Mouse (Mus musculus): ENCODE measurements around the gene 9930111J21Rik2.
A peak's percentile ranks its signal among the peaks of the same experiment; 100 is the strongest.
"Not testable (repeated sequence)": the region's sequence is repeated elsewhere in the genome, so short reads cannot be mapped to it uniquely, and the experiment has no call there.

Gene 9930111J21Rik2

DNA sequence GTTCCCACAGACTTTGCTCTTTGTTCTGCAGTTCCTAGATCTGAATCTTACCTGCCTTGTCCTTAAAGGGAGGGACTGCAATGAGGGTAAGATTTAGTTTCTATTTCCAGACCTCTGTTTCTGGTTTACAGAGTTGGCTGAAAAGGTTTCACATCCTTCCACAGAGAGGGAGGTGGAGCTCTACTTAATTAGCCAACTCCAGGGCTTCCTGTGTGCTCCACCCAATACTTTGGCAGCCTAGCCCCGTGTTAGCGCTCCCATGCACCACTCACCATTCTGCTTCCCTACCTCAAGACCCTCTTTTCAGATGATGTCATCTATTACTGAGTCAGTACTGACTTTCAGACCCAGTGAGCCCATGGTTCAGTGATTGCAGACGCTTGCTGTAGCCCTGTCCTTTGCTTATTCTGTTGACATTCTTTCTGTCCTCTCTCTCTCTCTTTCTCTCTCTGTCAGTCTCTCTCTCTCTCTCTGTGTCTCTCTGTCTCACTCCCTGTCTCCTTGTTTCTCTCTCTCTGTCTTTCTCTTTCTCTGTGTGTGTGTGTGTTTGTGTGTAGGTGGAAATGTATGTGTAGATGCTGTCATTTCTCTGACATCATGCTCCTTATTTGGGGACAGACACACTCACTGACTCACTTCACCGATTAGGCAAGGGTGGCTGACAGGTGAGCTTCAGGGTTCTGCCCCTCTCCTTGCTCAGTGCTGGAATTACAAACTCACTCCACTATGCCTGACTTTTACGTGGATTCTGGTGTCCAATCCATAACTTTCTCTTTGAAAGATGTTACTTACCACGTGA is at the start of gene 9930111J21Rik2:
Gene 9930111J21Rik2 (minus strand): TSS at position 150 of the 799 bp plus-strand sequence.
- DNase-seq (ENCODE audit: low spot score), result not testable (repeated sequence)

DNA sequence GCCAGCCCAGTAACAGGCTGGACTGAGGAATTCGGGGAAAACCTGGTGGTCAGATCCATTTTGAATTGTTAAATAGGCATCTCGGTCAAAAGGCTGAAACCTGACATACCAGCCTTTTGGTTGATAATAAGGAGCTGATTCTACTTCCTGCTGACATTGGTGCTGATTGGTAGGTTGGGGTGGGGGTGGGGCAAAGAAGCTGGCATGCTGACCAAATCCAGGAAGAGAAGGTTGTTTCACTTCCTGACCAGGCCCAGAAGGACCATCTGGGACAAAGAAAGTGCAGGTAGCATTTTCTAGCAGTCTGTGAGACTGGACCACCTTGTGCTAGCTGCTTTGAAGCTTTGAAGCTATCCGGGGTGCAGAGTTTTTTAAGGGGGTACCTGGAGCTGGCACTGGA is 49.4 kb upstream of the 9930111J21Rik2 start:
- no peak for DNase-seq (ENCODE audit: low spot score)

DNA sequence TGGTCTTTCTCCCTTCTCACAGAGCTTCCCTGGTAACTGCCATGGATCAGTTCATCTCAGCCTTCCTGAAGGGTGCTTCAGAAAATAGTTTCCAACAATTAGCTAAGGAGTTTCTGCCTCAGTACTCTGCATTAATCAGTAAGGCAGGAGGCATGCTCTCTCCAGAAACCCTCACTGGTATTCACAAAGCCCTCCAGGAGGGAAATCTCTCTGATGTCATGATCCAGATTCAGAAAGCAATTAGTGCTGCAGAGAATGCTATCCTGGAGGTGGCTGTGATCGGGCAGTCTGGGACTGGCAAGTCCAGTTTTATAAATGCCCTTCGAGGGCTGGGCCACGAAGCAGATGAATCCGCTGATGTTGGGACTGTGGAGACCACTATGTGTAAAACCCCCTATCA is 44.3 kb upstream of the 9930111J21Rik2 start:
- DNase-seq (ENCODE audit: low spot score), result no peak

DNA sequence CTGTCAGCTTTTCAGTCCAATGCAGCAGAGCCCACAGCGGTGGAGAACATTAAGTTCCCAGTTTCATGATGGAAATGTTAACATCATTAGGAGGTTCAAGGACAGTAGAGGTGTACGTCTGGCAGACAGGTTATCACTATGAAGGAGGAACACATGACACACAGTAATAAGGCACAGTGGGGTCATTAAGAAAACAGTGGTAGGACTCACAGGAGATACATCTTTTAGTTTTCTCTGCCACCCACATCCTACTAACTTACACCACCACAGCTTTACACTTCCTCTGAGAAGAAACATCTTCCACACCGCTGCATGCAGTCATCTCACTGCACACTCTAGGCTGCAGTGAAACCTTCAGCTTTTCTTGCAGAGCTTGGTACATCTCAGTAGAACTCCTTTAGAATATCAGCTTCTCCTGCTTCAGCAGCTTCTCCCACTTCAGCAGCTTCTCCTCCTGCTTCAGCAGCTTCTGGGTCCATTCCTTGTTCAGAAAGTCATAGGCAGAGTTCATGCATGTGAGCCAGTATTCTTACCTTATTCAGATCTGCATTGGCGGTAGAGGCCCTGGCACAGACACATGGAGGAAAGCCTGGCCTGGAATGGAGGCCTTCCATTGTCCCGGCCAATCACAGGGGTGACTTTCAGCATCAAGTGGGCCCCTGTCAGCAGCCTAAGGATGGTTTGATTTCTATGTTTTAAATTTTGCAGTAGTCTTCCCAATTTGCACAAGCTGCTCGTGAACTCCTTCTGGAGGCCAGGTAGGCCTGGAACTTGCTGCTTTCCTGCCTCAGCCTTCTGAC is 43.0 kb upstream of the 9930111J21Rik2 start:
- DNase-seq (ENCODE audit: low spot score), result no peak

DNA sequence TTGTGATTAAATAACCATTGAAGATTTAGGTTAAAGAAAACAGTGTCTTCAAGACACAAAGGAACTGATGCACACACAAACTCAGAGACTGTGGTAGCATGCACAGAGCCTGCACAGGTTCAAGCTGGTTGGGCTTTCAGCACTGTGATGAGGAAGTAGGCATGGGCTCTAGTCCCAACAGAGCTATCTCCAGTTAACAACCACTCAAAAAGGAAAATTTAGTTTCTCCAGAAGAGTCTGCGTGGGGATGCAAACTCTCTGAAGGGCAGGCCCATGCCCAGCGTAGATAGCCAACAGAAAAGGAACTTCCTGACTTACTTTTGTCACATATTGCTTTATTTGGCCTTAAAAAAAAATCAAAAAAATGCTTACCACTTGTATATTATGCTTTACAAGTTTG is 41.7 kb upstream of the 9930111J21Rik2 start:
- DNase-seq (ENCODE audit: low spot score), result no peak

DNA sequence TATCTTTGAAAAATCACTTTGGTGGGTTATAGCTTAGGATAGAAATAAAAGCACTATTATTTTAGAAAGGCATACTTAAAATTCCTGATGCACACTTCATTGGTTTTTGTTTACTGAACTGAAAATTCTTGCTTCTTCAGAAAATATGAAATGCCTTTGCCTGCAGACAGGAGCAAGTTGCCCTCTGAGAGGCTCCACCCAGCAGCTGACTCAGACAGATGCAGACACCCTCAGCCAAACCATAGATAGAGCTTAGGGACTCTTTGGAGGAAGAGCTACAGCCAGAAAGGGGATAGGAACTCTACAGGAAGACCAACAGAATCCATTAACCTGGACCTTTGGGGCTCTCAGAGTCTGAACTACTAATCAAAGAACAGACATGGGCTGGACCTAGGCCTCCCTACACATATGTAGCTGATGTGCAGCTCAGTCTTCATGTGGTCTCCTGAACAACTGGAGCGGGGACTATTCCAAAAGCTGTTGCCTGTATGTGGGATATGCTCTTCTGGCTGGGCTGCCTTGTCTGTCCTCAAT is 41.1 kb upstream of the 9930111J21Rik2 start:
- DNase-seq (ENCODE audit: low spot score), result no peak

DNA sequence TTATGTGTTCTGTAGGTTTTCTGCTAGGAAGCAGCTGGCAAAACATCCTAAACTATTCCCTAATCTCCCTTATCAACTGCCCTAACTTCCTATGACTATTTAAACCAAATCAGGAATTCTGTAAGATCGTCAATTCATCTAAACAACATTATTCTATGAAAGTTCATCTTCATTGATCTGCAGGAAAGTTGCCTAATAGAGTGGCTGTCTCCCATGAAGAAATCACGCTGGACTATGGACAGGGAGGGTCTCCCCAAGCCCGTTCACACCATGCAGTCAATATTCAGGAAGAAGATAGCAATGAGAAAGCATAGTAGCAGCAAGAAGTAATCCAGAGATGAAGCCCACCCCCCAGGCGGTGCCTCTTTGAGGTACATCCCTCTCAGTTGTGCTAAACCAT is 40.1 kb upstream of the 9930111J21Rik2 start:
- DNase-seq (ENCODE audit: low spot score), result no peak

DNA sequence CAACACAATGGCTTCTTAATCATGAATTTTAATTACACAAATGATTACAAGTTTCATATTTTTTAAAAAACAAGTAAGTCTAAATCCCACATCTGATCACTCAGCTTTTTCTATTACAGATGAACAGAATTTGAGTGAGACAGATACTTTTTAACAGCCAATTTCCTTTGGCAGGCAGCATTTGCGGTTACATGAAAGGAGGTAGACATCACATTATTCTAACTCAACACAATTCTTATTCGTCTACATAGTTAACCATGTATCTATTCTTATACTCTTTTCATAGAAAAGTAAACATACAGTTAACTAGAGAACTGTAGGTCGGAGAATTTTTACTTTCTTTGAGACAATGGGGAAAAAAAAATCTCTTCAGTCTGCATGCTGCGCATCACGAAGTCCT is 39.5 kb upstream of the 9930111J21Rik2 start:
- DNase-seq (ENCODE audit: low spot score), result no peak

DNA sequence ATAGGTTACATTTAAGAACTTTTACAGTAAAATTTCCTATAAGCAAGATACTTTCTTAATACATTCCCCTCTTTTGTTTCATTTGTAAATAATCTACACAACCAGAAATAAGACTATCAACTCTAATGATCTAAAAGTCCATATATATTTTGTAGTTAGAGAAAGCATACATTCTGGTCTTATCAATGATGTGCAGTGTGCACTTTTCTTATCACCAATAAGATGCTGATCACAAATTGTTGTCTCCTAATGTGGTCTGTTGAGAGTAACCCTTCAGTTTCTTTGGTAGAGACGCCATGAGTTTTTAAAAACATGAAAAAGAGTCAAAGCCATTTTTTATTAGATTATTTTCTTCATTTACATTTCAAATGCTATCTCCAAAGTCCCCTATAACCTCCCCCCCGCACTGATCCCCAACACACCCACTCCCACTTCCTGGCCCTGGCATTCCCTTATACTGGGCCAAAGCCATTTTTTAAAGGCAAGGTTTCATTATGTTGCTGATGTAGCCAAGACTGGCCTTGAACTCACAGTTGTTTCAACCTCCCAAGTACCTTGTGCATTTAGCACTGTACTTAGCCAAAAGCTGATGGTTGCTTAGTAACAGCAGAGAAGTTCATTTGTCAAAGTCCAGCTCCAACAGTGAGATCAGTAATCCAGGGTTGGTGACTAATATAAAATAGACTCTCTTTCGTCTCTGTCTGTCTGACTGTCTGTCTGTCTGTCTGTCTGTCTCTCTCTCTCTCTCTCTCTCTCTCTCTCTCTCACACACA is 38.9 kb upstream of the 9930111J21Rik2 start:
- no peak for DNase-seq (ENCODE audit: low spot score)

DNA sequence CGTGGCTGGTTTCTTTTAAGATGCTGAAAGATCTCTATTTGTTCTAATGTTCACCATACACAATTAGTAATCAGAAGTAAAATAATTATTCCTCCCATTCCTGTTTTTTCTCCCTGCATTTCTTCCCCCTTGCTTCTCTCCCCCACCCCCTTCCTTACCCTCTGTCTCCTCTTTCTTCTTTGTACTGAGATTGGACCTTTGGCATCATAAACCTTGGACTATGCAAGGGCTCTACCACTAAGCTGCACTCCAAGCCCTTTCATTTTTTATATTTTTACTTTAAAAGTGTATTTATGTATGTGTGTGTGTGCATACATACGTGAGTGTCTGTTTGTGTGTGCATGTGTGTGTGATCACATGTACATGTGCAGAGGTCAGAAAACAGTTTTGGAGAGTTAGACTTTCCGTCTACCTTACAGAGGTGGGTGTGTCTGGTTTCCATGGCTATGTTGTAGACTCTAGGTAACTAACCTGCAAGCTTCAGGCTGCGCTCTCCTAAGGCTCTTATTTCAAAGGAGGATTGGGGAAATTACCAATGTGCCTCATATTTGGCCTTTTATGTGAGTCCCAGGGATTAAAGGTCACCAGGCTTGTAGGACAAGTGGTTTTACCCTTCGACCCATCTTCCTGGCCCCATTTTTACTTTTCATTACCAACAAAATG is 38.1 kb upstream of the 9930111J21Rik2 start:
- DNase-seq (ENCODE audit: low spot score), result no peak

DNA sequence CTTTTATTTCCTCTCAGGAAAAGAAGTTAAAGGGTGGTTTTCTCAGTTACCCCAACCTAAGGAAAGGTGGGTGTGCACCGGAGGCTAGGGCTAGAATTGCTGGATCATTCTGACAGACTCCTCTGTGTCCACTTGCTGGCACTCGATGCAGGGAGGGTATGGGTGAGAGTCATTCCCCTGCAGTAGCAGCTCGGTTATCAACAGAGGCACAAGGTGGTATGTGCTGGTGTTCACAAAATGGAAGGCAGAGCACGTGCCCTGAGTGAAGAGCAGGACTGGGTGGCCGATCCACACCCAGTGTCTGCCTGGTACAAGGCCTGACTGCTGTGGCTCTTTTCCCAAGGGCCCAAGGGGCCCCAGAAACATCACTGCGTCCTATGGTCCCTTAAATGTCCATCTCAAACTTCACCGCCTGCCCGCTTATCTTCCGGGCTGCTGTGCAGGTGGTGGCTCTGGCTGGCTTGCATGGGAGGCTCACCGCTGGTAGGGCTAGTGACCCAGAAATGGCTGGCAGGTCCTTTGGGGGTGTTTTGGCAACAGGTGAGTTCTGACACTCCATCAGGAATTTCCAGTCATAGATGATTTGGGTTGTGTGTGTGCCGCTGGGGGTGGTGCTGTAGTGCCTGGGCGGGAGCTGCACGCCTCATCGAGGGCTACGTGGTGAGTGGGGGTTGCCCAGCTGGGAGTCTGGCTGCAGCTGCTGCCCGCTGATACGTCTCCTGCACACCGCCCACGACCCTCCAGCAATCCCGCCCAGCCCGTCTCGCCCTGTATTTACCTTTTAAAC is 37.0 kb upstream of the 9930111J21Rik2 start:
- DNase-seq (ENCODE audit: low spot score), result peak; percentile 57

DNA sequence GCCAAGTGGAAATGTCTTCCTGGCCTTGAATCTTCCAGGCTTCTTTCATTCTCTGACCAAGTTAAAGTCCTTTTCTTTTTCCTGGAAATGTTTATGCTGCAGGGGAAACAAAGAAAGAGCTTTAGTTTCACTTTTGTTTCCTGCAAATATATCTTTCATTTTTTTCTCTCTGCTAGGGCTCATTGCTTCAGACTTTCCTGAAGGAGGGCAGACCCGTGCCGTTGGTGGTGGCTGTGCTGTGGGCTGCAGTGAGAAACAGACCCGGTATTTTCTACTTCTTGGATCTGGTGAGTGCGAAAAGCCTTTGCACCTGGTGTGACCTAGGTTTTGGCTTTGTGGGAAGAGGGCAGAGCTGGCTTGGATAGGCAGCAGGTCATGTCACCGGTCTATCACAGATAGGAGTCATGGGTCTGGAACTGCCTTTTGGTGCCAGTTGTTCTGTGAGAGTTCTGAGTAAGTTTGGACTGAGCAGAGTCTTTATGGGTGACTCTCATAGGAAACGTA is 35.9 kb upstream of the 9930111J21Rik2 start:
- no peak for DNase-seq (ENCODE audit: low spot score)

DNA sequence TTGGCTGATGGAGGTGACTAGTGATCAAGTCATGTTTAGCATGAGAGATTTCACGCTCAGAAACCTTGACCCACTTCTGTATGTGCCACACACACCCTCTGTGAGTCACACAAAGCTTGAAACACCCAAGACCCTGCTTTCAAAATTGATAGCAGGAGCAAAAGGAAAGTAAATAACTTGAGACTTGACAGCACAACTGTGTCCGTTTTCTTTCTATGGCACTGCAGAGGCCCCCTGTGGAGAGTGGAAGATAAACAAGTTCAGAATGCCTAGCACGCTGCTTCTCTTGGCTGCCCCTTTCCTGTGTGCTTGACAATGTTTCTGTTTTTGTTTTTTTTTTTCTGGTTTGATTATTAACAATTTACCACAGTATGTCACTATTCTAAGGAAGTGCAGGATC is 33.8 kb upstream of the 9930111J21Rik2 start:
- DNase-seq (ENCODE audit: low spot score), result no peak

DNA sequence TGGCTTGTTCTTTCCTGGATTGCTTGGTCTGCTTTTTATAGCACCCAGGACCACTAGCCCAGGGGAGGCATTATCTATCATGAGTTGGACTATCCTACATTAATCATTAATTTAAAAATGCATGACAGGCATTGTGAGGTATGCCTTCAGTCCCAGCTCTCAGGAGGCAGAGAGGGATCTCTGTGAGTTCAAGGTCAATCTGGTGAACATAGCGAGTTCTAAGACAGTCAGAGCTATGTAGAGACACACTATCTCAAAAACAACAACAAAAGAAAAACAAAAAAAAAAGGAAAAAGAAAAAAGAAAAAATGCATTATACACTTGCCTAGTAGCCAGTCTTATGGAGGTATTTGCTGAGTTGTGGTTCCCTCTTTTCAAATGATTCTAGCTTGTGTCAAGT is 33.3 kb upstream of the 9930111J21Rik2 start:
- no peak for DNase-seq (ENCODE audit: low spot score)

DNA sequence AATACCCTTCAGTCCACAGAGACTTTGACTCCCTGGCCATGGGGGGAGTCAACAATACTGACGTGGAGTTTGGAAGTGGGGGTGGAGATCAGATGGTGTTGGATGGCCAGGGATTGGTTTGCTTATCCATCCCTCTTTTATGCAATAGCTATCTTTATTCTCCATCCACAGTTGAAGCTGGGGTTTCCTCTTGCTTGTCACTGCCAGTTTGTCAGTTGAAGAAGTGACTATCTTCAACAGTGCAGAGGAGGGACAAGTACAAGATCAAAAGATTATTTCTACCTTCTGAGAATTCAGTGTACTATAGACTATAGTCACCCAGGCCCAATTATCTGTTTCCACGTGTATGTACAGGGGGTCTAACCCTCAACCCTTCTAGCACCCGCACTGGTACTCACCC is 32.8 kb upstream of the 9930111J21Rik2 start:
- no peak for DNase-seq (ENCODE audit: low spot score)

DNA sequence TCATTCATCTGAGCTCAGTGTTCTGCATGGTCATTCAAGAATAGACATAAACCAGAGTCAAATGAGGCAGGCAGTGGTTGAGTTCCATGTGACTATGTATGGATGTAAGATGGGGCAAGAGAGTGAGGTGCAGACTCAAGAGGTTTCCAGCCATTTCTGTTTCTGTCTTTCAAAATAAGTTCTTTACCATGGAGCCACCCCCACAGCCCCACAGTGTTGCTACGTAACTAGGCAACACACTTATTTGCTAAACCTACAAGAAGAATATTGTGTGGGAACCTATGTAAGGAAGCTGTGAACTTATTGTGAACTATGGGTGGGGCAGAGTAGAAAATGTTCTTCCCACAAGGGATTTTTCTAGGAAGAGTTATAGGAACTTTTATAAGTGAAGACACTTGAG is 32.1 kb upstream of the 9930111J21Rik2 start:
- DNase-seq (ENCODE audit: low spot score), result no peak

DNA sequence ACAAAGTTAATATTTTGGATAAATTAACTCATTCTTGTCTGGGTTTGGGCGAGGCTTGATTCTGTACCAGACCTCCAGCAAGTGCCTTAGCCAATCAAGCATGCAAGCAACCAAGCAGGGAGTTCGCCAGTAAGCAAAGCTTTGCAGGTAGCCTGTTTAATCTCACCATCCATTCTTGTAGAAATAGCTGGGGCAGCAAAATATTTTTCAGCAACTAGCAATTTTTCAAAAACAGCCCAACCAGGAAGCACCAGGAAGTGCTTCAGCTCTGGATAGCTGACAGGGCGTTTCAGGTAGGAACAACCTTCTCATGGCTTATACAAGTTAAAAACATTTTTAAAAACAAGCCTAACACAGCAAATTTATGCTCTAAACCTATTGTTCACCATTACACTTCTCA is 30.8 kb upstream of the 9930111J21Rik2 start:
- DNase-seq (ENCODE audit: low spot score), result no peak

DNA sequence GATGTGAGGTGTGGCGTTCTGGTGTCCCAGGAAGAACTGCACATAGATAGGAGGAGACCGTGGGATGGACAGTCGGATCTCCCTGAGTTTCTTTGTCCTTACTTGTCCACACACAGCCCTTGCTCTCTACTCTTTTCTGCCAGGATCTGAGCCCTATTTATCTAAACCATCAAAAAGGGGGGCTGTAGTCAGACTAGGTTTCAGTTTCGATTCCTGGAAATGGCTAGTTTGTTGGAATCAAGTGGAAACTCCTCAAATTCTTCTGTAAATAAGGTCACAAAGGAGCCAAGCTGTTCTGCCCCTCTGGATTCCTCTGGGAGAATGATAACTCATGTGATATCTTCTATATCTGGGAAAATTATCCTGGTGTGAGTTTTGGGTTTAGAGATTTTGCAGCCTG is 30.3 kb upstream of the 9930111J21Rik2 start:
- DNase-seq (ENCODE audit: low spot score), result no peak

DNA sequence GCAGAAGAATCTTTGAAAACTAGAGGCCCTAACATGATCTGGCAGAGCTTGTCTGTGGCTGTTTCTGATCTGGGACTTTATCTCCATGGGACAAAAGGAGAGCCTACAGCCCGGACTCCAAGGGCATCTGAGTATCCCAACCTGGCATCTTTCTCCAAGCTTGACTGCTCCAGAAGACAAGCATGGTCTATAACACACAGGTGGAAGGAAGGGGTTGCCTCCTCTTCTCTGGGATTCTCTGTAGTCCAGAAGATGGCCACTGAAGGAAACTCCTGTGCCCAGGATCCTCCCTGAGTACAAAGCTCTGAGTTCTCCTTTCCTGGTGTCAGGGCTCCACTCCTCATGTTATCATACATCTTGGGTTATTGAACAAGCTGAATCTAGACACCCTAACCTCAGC is 29.6 kb upstream of the 9930111J21Rik2 start:
- no peak for DNase-seq (ENCODE audit: low spot score)

DNA sequence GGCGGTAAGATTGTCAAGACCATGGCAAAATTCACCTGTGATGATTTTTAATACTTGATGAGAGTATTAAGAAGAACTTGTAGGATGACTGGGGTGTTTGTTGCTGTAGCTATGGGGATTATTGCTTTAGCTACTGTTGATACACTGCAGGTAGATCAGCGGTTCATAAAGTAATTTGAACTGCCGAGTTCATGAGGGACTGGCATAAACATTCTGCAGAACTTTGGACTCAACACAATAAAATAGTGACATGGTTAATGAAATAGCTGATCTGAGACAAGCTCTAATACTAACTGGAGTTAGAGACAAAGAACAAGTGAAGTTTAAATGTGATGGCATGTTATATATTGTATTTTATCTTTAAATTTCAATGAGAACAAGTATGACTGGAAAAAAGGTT is 27.7 kb upstream of the 9930111J21Rik2 start:
- no peak for DNase-seq (ENCODE audit: low spot score)

DNA sequence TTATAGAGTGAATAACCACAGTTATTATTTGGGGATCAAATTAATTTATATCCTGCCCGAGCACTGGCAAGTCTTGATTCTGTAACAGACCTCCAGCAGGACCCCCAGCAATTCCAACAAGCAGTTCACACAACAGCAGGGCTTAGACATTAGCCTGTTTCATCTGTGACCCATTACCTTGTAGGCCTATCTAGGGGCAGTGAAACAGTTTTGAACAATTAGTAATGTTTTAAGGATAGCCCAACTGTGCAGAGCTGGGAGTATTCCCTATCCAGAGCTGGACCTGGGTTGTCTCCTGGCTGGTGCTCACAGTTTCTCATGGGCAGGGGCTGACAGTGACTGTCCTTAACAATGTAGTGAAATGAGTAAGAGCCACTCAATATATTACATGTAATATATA is 26.0 kb upstream of the 9930111J21Rik2 start:
- DNase-seq (ENCODE audit: low spot score), result no peak

All from testis, postnatal 10 days (tissue).